Mouse (Mus musculus) limb, embryonic 15.5 days (tissue): Measurements from ENCODE around the gene Alk. TPM values are rescaled to one million over a fixed set of nuclear protein-coding genes. Genes with fewer than 3 reads are reported as not detected.

ENCODE experiments used
- ATAC-seq: fragments of 200-750 bp; cut with Nextera tagmentation; 2 replicates; pipeline ENCODE4 v1.8.0; 2017; ENCODE audit warnings: low read depth, moderate TSS enrichment; ENCODE audit not compliant: insufficient number of reproducible peaks, low FRiP score, low TSS enrichment
- H3K27ac ChIP-seq: fragments of 300-500 bp; sonication (generic); 2 replicates; pipeline ENCODE4 v1.5.1; 2015; ENCODE audit warnings: moderate library complexity, mild to moderate bottlenecking, inconsistent platforms
- H3K27me3 ChIP-seq: fragments of 300-500 bp; sonication (generic); 2 replicates; pipeline ENCODE4 v1.6.1; 2015; ENCODE audit warnings: inconsistent platforms
- H3K36me3 ChIP-seq: fragments of 300-500 bp; sonication (generic); 2 replicates; pipeline ENCODE4 v1.6.1; 2015; ENCODE audit warnings: inconsistent platforms
- H3K4me1 ChIP-seq: fragments of 300-500 bp; sonication (generic); 2 replicates; pipeline ENCODE4 v1.6.1; 2015; ENCODE audit warnings: inconsistent platforms
- H3K4me2 ChIP-seq: fragments of 300-500 bp; sonication (generic); 2 replicates; pipeline ENCODE4 v1.6.1; 2015; ENCODE audit warnings: mild to moderate bottlenecking, inconsistent platforms
- H3K4me3 ChIP-seq: fragments of 300-500 bp; sonication (generic); 2 replicates; pipeline ENCODE4 v1.5.1; 2015; ENCODE audit warnings: mild to moderate bottlenecking, inconsistent platforms
- H3K9ac ChIP-seq: fragments of 300-500 bp; sonication (generic); 2 replicates; pipeline ENCODE4 v1.6.1; 2015; ENCODE audit warnings: inconsistent platforms
- H3K9me3 ChIP-seq: fragments of 300-500 bp; sonication (generic); 2 replicates; pipeline ENCODE4 v1.6.1; 2016; ENCODE audit warnings: inconsistent platforms
- WGBS: fragments of 180-500 bp; shearing (Covaris S2); methylation state at CpG from one replicate; pipeline ENCODE4 v1.1.7; 2015; 5-methylcytosine and 5-hydroxymethylcytosine counted together
- polyA plus RNA-seq: library from polyadenylated mRNA; unstranded; fragments of >200 nt; fragmentation: Nextera tagmentation; extraction: Ambion mirVana; gene quantifications from 2 replicates; pipeline ENCODE4 v1.2.1, GENCODE M21; 2015

Gene Alk
- polyA plus RNA-seq, 1 experiment from 2014 or later, result 0.50 TPM

GRCm38 (mm10) chr17:71994144-71994543 lies 610.3 kb downstream of the Alk start:
- H3K9ac ChIP-seq, result no peak overlapping the region
- 45% methylated on average over 1 of the region's 1 CpGs for WGBS
- peaks cover 3% of the 10 kb centered on the region; the same call in 1 of the 2 replicates for H3K4me1 ChIP-seq
- H3K27ac ChIP-seq, result no peak overlapping the region
- H3K36me3 ChIP-seq, result no peaks in the 10 kb centered on the region
- no peaks in the 10 kb centered on the region for H3K9me3 ChIP-seq
- H3K27me3 ChIP-seq, result no peaks in the 10 kb centered on the region
- no peak overlapping the region for H3K4me3 ChIP-seq
- H3K4me2 ChIP-seq, result no peak overlapping the region
- ATAC-seq, result no peak

GRCm38 (mm10) chr17:71993011-71993410 lies 611.4 kb downstream of the Alk start:
- Histone ChIP-seq H3K4me2 (no peak overlapping the region), H3K27ac (no peak overlapping the region), H3K36me3 (no peaks in the 10 kb centered on the region), H3K9me3 (no peaks in the 10 kb centered on the region), H3K27me3 (no peaks in the 10 kb centered on the region), H3K4me1 (peaks cover 6% of the 10 kb centered on the region), H3K4me3 (no peak overlapping the region), H3K9ac (no peak overlapping the region)
- 97% methylated on average over 2 of the region's 2 CpGs for WGBS
- no peak for ATAC-seq

GRCm38 (mm10) chr17:71991260-71991659 lies 613.2 kb downstream of the Alk start:
- no peaks in the 10 kb centered on the region for H3K9me3 ChIP-seq
- no peak overlapping the region for H3K27ac ChIP-seq
- H3K4me3 ChIP-seq, result no peak overlapping the region
- no peaks in the 10 kb centered on the region for H3K36me3 ChIP-seq
- H3K9ac ChIP-seq, result no peak overlapping the region
- no peak overlapping the region for H3K4me2 ChIP-seq
- no peaks in the 10 kb centered on the region for H3K27me3 ChIP-seq
- no peak for ATAC-seq
- WGBS, result 67% methylated on average over 3 of the region's 3 CpGs
- peaks cover 11% of the 10 kb centered on the region for H3K4me1 ChIP-seq

- Histone ChIP-seq H3K27ac (no peak overlapping the region), H3K9ac (no peak overlapping the region), H3K9me3 (no peaks in the 10 kb centered on the region), H3K4me1 (peaks cover 11% of the 10 kb centered on the region), H3K36me3 (no peaks in the 10 kb centered on the region), H3K27me3 (no peaks in the 10 kb centered on the region), H3K4me3 (no peak overlapping the region), H3K4me2 (no peak overlapping the region)
- ATAC-seq, result no peak
- WGBS, result 69% methylated on average over 4 of the region's 4 CpGs
Measured at GRCm38 (mm10) chr17:71990176-71990720, 614.2 kb downstream of the Alk start.

GRCm38 (mm10) chr17:71988736-71989569 lies 615.5 kb downstream of the Alk start:
- Histone ChIP-seq H3K9me3 (no peaks in the 10 kb centered on the region), H3K9ac (no peak overlapping the region), H3K27me3 (no peaks in the 10 kb centered on the region), H3K27ac (no peak overlapping the region), H3K4me3 (no peak overlapping the region), H3K4me1 (peaks cover 11% of the 10 kb centered on the region), H3K4me2 (no peak overlapping the region), H3K36me3 (no peaks in the 10 kb centered on the region)
- WGBS, result 63% methylated on average over 9 of the region's 9 CpGs
- no peak for ATAC-seq

GRCm38 (mm10) chr17:71986998-71987397 lies 617.4 kb downstream of the Alk start:
- Histone ChIP-seq H3K4me3 (no peak overlapping the region), H3K4me1 (peaks cover 11% of the 10 kb centered on the region), H3K9me3 (no peaks in the 10 kb centered on the region), H3K27ac (no peak overlapping the region), H3K36me3 (no peaks in the 10 kb centered on the region), H3K27me3 (no peaks in the 10 kb centered on the region), H3K4me2 (no peak overlapping the region), H3K9ac (no peak overlapping the region)
- WGBS, result 57% methylated on average over 8 of the region's 8 CpGs
- ATAC-seq, result no peak

- 36% methylated on average over 9 of the region's 9 CpGs for WGBS
Measured at GRCm38 (mm10) chr17:71986456-71986855, 618.0 kb downstream of the Alk start.

GRCm38 (mm10) chr17:71981177-71981576 lies 623.2 kb downstream of the Alk start:
- peak overlapping the region; percentile 63 for H3K27ac ChIP-seq
- ATAC-seq, result no peak
- WGBS, result 51% methylated on average over 4 of the region's 4 CpGs
- H3K27me3 ChIP-seq, result no peaks in the 10 kb centered on the region
- H3K9me3 ChIP-seq, result no peaks in the 10 kb centered on the region
- H3K4me3 ChIP-seq, result no peak overlapping the region
- H3K36me3 ChIP-seq, result no peaks in the 10 kb centered on the region
- peaks cover 17% of the 10 kb centered on the region for H3K4me1 ChIP-seq
- H3K9ac ChIP-seq, result no peak overlapping the region
- no peak overlapping the region for H3K4me2 ChIP-seq

More at GRCm38 (mm10) chr17:71986456-71986855, 618.0 kb downstream of the Alk start:
- H3K4me1 ChIP-seq, result peaks cover 13% of the 10 kb centered on the region
- no peaks in the 10 kb centered on the region for H3K27me3 ChIP-seq
- H3K27ac ChIP-seq, result no peak overlapping the region
- no peak overlapping the region for H3K4me3 ChIP-seq
- ATAC-seq, result no peak
- H3K9me3 ChIP-seq, result no peaks in the 10 kb centered on the region
- no peaks in the 10 kb centered on the region for H3K36me3 ChIP-seq
- no peak overlapping the region for H3K9ac ChIP-seq
- no peak overlapping the region for H3K4me2 ChIP-seq

GRCm38 (mm10) chr17:71980518-71981145 lies 623.8 kb downstream of the Alk start:
- Histone ChIP-seq H3K4me3 (no peak overlapping the region), H3K9ac (no peak overlapping the region), H3K36me3 (no peaks in the 10 kb centered on the region), H3K4me1 (peaks cover 17% of the 10 kb centered on the region), H3K4me2 (no peak overlapping the region), H3K27me3 (no peaks in the 10 kb centered on the region), H3K27ac (peak overlapping the region; percentile 63), H3K9me3 (no peaks in the 10 kb centered on the region)
- peak; percentile 75; the same call in 1 of the 2 replicates for ATAC-seq
- 13% methylated on average over 3 of the region's 3 CpGs for WGBS

- WGBS, result 86% methylated on average over 8 of the region's 8 CpGs
- H3K36me3 ChIP-seq, result no peaks in the 10 kb centered on the region
- H3K9me3 ChIP-seq, result no peaks in the 10 kb centered on the region
- H3K27ac ChIP-seq, result no peak overlapping the region
- no peaks in the 10 kb centered on the region for H3K27me3 ChIP-seq
- H3K4me2 ChIP-seq, result no peak overlapping the region
- no peak overlapping the region for H3K9ac ChIP-seq
- no peak for ATAC-seq
- peaks cover 17% of the 10 kb centered on the region for H3K4me1 ChIP-seq
- H3K4me3 ChIP-seq, result no peak overlapping the region
Measured at GRCm38 (mm10) chr17:71979137-71979536, 625.3 kb downstream of the Alk start.

GRCm38 (mm10) chr17:71976661-71977060 lies 627.8 kb downstream of the Alk start:
- Histone ChIP-seq H3K4me1 (peaks cover 17% of the 10 kb centered on the region), H3K4me3 (no peak overlapping the region), H3K27me3 (no peaks in the 10 kb centered on the region), H3K27ac (no peak overlapping the region), H3K9ac (no peak overlapping the region), H3K36me3 (no peaks in the 10 kb centered on the region), H3K4me2 (no peak overlapping the region), H3K9me3 (no peaks in the 10 kb centered on the region)
- 63% methylated on average over 4 of the region's 4 CpGs for WGBS
- no peak for ATAC-seq

- H3K27me3 ChIP-seq, result no peaks in the 10 kb centered on the region
- H3K4me1 ChIP-seq, result no peaks in the 10 kb centered on the region
- H3K27ac ChIP-seq, result no peak overlapping the region
- no peak for ATAC-seq
- 79% methylated on average over 7 of the region's 7 CpGs for WGBS
- H3K4me2 ChIP-seq, result no peak overlapping the region
- H3K4me3 ChIP-seq, result no peak overlapping the region
- H3K9me3 ChIP-seq, result no peaks in the 10 kb centered on the region
- no peak overlapping the region for H3K9ac ChIP-seq
- no peaks in the 10 kb centered on the region for H3K36me3 ChIP-seq
Measured at GRCm38 (mm10) chr17:71973704-71974103, 630.7 kb downstream of the Alk start.
